Mouse (Mus musculus): ENCODE results near the gene Gys1. TPM values are rescaled to one million over a fixed set of nuclear protein-coding genes. Genes with fewer than 3 reads are reported as not detected.

Gene Gys1
- polyA plus RNA-seq, 1 experiment from 2014 or later: 111 TPM

GRCm38 (mm10) chr7:45443526-45444420, 9.1 kb downstream of the Gys1 start:
- 74% methylated on average over 22 of the region's 22 CpGs for WGBS
- H3K9me3 ChIP-seq (replicated peaks): no peaks in the 10 kb centered on the region
- no peak overlapping the region for H3K27ac ChIP-seq
- H3K4me1 ChIP-seq (replicated peaks): peaks cover 7% of the 10 kb centered on the region; the same call in 1 of the 2 replicates
- no peak for ATAC-seq (replicated peaks; ENCODE audit: insufficient number of reproducible peaks, insufficient read depth, low FRiP score, low read depth)
- no peak overlapping the region for H3K4me2 ChIP-seq
- H3K27me3 ChIP-seq: no peaks in the 10 kb centered on the region
- no peak overlapping the region for H3K9ac ChIP-seq
- H3K4me3 ChIP-seq: no peak overlapping the region
- peaks cover 79% of the 10 kb centered on the region for H3K36me3 ChIP-seq

- Histone ChIP-seq H3K36me3 (peaks cover 70% of the 10 kb centered on the region), H3K4me1 (replicated peaks) (peaks cover 7% of the 10 kb centered on the region; the same call in 1 of the 2 replicates), H3K9me3 (replicated peaks) (no peaks in the 10 kb centered on the region), H3K27me3 (no peaks in the 10 kb centered on the region), H3K4me2 (no peak overlapping the region), H3K9ac (no peak overlapping the region), H3K27ac (no peak overlapping the region), H3K4me3 (no peak overlapping the region)
- no peak for ATAC-seq (replicated peaks; ENCODE audit: insufficient number of reproducible peaks, insufficient read depth, low FRiP score, low read depth)
Measured at GRCm38 (mm10) chr7:45446589-45446988, 11.9 kb downstream of the Gys1 start.

GRCm38 (mm10) chr7:45447325-45447990, 12.8 kb downstream of the Gys1 start:
- Histone ChIP-seq H3K9ac (no peak overlapping the region; the same call in 1 of the 2 replicates), H3K27ac (no peak overlapping the region), H3K27me3 (no peaks in the 10 kb centered on the region), H3K4me2 (no peak overlapping the region), H3K4me3 (no peak overlapping the region), H3K4me1 (replicated peaks) (peaks cover 7% of the 10 kb centered on the region; the same call in 1 of the 2 replicates), H3K9me3 (replicated peaks) (no peaks in the 10 kb centered on the region), H3K36me3 (peaks cover 73% of the 10 kb centered on the region)
- WGBS: 27% methylated on average over 11 of the region's 11 CpGs
- 0 out of 2 replicates have a peak, but pooled peaks have one; percentile 21 for ATAC-seq (replicated peaks; ENCODE audit: insufficient number of reproducible peaks, insufficient read depth, low FRiP score, low read depth)

- Histone ChIP-seq H3K9ac (no peak overlapping the region), H3K4me3 (no peak overlapping the region), H3K36me3 (peaks cover 70% of the 10 kb centered on the region), H3K27me3 (no peaks in the 10 kb centered on the region), H3K4me2 (no peak overlapping the region), H3K4me1 (replicated peaks) (peaks cover 7% of the 10 kb centered on the region; the same call in 1 of the 2 replicates), H3K27ac (no peak overlapping the region), H3K9me3 (replicated peaks) (no peaks in the 10 kb centered on the region)
- WGBS: 86% methylated on average over 1 of the region's 1 CpGs
- ATAC-seq (replicated peaks; ENCODE audit: insufficient number of reproducible peaks, insufficient read depth, low FRiP score, low read depth): no peak
Measured at GRCm38 (mm10) chr7:45449974-45450373, 15.3 kb downstream of the Gys1 start.

GRCm38 (mm10) chr7:45451344-45451982, 16.8 kb downstream of the Gys1 start:
- Histone ChIP-seq H3K4me2 (no peak overlapping the region), H3K9ac (no peak overlapping the region), H3K36me3 (peaks cover 63% of the 10 kb centered on the region), H3K4me1 (replicated peaks) (peaks cover 13% of the 10 kb centered on the region), H3K27ac (no peak overlapping the region), H3K27me3 (no peaks in the 10 kb centered on the region), H3K9me3 (replicated peaks) (no peaks in the 10 kb centered on the region), H3K4me3 (no peak overlapping the region)
- ATAC-seq (replicated peaks; ENCODE audit: insufficient number of reproducible peaks, insufficient read depth, low FRiP score, low read depth): peak; percentile 37; the same call in 1 of the 2 replicates
- 56% methylated on average over 23 of the region's 23 CpGs for WGBS

- Histone ChIP-seq H3K9me3 (replicated peaks) (no peaks in the 10 kb centered on the region), H3K9ac (no peak overlapping the region), H3K4me3 (no peak overlapping the region), H3K4me1 (replicated peaks) (peaks cover 27% of the 10 kb centered on the region), H3K4me2 (no peak overlapping the region), H3K27ac (no peak overlapping the region), H3K36me3 (peaks cover 56% of the 10 kb centered on the region), H3K27me3 (no peaks in the 10 kb centered on the region)
- ATAC-seq (replicated peaks; ENCODE audit: insufficient number of reproducible peaks, insufficient read depth, low FRiP score, low read depth): no peak
- 90% methylated on average over 15 of the region's 15 CpGs for WGBS
Measured at GRCm38 (mm10) chr7:45454971-45455370, 20.3 kb downstream of the Gys1 start.

GRCm38 (mm10) chr7:45455932-45456696, 21.5 kb downstream of the Gys1 start:
- no peak overlapping the region for H3K4me3 ChIP-seq
- H3K4me2 ChIP-seq: no peak overlapping the region
- ATAC-seq (replicated peaks; ENCODE audit: insufficient number of reproducible peaks, insufficient read depth, low FRiP score, low read depth): no peak
- no peak overlapping the region for H3K27ac ChIP-seq
- H3K9me3 ChIP-seq (replicated peaks): no peaks in the 10 kb centered on the region
- H3K27me3 ChIP-seq: no peaks in the 10 kb centered on the region
- 68% methylated on average over 13 of the region's 13 CpGs for WGBS
- H3K4me1 ChIP-seq (replicated peaks): peaks cover 38% of the 10 kb centered on the region
- no peak overlapping the region for H3K9ac ChIP-seq
- H3K36me3 ChIP-seq: peaks cover 50% of the 10 kb centered on the region

- H3K36me3 ChIP-seq: peaks cover 49% of the 10 kb centered on the region
- no peaks in the 10 kb centered on the region for H3K9me3 ChIP-seq (replicated peaks)
- 41% methylated on average over 9 of the region's 9 CpGs for WGBS
- peaks cover 43% of the 10 kb centered on the region for H3K4me1 ChIP-seq (replicated peaks)
- H3K4me3 ChIP-seq: no peak overlapping the region
- peak overlapping the region; percentile 76 for H3K4me2 ChIP-seq
- peak overlapping the region; percentile 59 for H3K27ac ChIP-seq
- ATAC-seq (replicated peaks; ENCODE audit: insufficient number of reproducible peaks, insufficient read depth, low FRiP score, low read depth): no peak
- 0 out of 2 replicates have a peak overlapping the region, but pooled peaks have one; percentile 76 for H3K9ac ChIP-seq
- H3K27me3 ChIP-seq: no peaks in the 10 kb centered on the region
Measured at GRCm38 (mm10) chr7:45456721-45457203, 22.1 kb downstream of the Gys1 start.

GRCm38 (mm10) chr7:45457204-45458060, 22.8 kb downstream of the Gys1 start:
- peaks cover 49% of the 10 kb centered on the region for H3K36me3 ChIP-seq
- H3K4me1 ChIP-seq (replicated peaks): peaks cover 43% of the 10 kb centered on the region
- peak overlapping the region; percentile 76 for H3K4me2 ChIP-seq
- no peaks in the 10 kb centered on the region for H3K27me3 ChIP-seq
- H3K9ac ChIP-seq: peak overlapping the region; percentile 76
- no peaks in the 10 kb centered on the region for H3K9me3 ChIP-seq (replicated peaks)
- H3K4me3 ChIP-seq: peak overlapping the region; percentile 72
- WGBS: 48% methylated on average over 10 of the region's 10 CpGs
- ATAC-seq (replicated peaks; ENCODE audit: insufficient number of reproducible peaks, insufficient read depth, low FRiP score, low read depth): no peak
- peak overlapping the region; percentile 59 for H3K27ac ChIP-seq
